Mouse (Mus musculus): ENCODE measurements around the gene Tox4.

- TF ChIP-seq CTCF (IDR thresholded peaks at IDR 0.05; ENCODE audit: extremely low read depth, insufficient read depth, insufficient read length, insufficient replicate concordance), result no peak
- no peak for TF ChIP-seq POLR2A (IDR thresholded peaks at IDR 0.05; ENCODE audit: low read depth, low read length)
Measured at GRCm38 (mm10) chr14:52306100-52306499, 27.2 kb downstream of the Tox4 start.
